8 mouse cellular contexts compared by ENCODE assay signal in genomic region chr9:7914487-7914886, GRCm38 (mm10). TPM values are rescaled to one million over a fixed set of nuclear protein-coding genes. Genes with fewer than 3 reads are reported as not detected.
DNase-seq lines count a peak whose midpoint lies in the region; ATAC-seq and TF ChIP-seq lines count a peak whose summit lies in the region.

No protein-coding gene starts in this region.

- peak overlapping the region; percentile 56 for H3K27ac ChIP-seq in forebrain, embryonic 10.5 days
- peak overlapping the region; percentile 36 for H3K27ac ChIP-seq in heart, postnatal 0 days (ENCODE audit: low read depth)

- H3K4me3 ChIP-seq in forebrain, embryonic 10.5 days: peak overlapping the region; percentile 37
- peak overlapping the region; percentile 36 for H3K4me3 ChIP-seq in heart, postnatal 0 days (ENCODE audit: low read depth, low read length)

- TF ChIP-seq CTCF in heart, postnatal 0 days (IDR thresholded peaks at IDR 0.05; ENCODE audit: low read depth): peak; percentile 54

- 6% methylated on average over 11 of the region's 11 CpGs for WGBS in forebrain, embryonic 10.5 days
- WGBS in heart, postnatal 0 days: 3% methylated on average over 11 of the region's 11 CpGs

- H3K4me2 ChIP-seq in heart, postnatal 0 days (ENCODE audit: low read depth, low read length): peak overlapping the region; percentile 65

- peak; percentile 97 for ATAC-seq in heart, postnatal 0 days (ENCODE audit: insufficient read depth, low read depth)
- no peak for ATAC-seq in monocyte, adult 5-6 weeks (replicated peaks; ENCODE audit: insufficient number of reproducible peaks, low FRiP score, low TSS enrichment, poor library complexity, severe bottlenecking)

- no peaks in the 10 kb centered on the region for H3K27me3 ChIP-seq in forebrain, embryonic 10.5 days (ENCODE audit: poor library complexity, severe bottlenecking)
- H3K27me3 ChIP-seq in heart, postnatal 0 days (ENCODE audit: control insufficient read depth, insufficient read depth, low read length): no peaks in the 10 kb centered on the region

- no peaks in the 10 kb centered on the region for H3K9me3 ChIP-seq in forebrain, embryonic 10.5 days
- H3K9me3 ChIP-seq in heart, postnatal 0 days (replicated peaks; ENCODE audit: control insufficient read depth, low read length): no peaks in the 10 kb centered on the region

- DNase-seq in Muller cell, postnatal 12 days (ENCODE audit: inconsistent ontology term): peak; percentile 88
- DNase-seq in c-Kit-positive CD71-negative TER-119-negative erythroid progenitor cells, embryonic 14.5 days (ENCODE audit: low read depth): peak; percentile 42
- DNase-seq in forebrain, embryonic 10.5 days (ENCODE audit: extremely low spot score, low spot score): peak; percentile 83
- peak; percentile 90 for DNase-seq in heart, postnatal 0 days (ENCODE audit: low spot score)
- peak; percentile 78 for DNase-seq in kidney, postnatal 10 days
- DNase-seq in lung, postnatal 14 days: peak; percentile 67
- peak; percentile 70 for DNase-seq in retina, postnatal 7 days (ENCODE audit: low read depth, low spot score)

- no peak for TF ChIP-seq EP300 in heart, postnatal 0 days (IDR thresholded peaks at IDR 0.05; ENCODE audit: low read depth)

- 0 out of 2 replicates have a peak overlapping the region, but pooled peaks have one; percentile 23 for H3K9ac ChIP-seq in heart, postnatal 0 days (replicated peaks; ENCODE audit: low read depth, low read length)

- no peaks in the 10 kb centered on the region for H3K36me3 ChIP-seq in forebrain, embryonic 10.5 days (replicated peaks)
- no peaks in the 10 kb centered on the region for H3K36me3 ChIP-seq in heart, postnatal 0 days (replicated peaks; ENCODE audit: control insufficient read depth, insufficient read depth, low read length)

- H3K4me1 ChIP-seq in forebrain, embryonic 10.5 days: peaks cover 12% of the 10 kb centered on the region
- no peaks in the 10 kb centered on the region for H3K4me1 ChIP-seq in heart, postnatal 0 days (ENCODE audit: control insufficient read depth, insufficient read depth)

RNA-seq across cellular contexts. Expression of gene Birc3, which starts 41.5 kb away (rescaled TPM):
- polyA plus RNA-seq in forebrain, embryonic 10.5 days (2016; fragmentation: Nextera tagmentation; extraction: Ambion mirVana): 3.7 TPM in 2 replicates
- total RNA-seq in heart, postnatal 0 days (2014; rRNA removed; ENCODE audit: low replicate concordance): 7.1 and 7.2 TPM in 2 replicates
- polyA plus RNA-seq in heart, postnatal 0 days (2015; fragmentation: Nextera tagmentation; extraction: Ambion mirVana): 3.9 and 4.4 TPM in 2 replicates
- total RNA-seq in monocyte, adult 5-6 weeks (2017): 352 to 549 TPM (median 444 TPM) in 3 replicates

Comparison
In these comparisons a context has a peak if more than half of its experiments do, and no peak if none do; other contexts are left out.
1. RNA of gene Birc3, which starts 41.5 kb away (total RNA-seq): 352 to 549 TPM in monocyte, adult 5-6 weeks; 7.1 to 7.2 TPM in heart, postnatal 0 days; every median in the first group is over 10 times any median in the second.
2. Peak in every context shown above with its lines, with median percentiles within 50 percentile points of each other: DNase-seq.